Mouse (Mus musculus): ENCODE results near the gene Fcamr.

The Fcamr gene

DNA sequence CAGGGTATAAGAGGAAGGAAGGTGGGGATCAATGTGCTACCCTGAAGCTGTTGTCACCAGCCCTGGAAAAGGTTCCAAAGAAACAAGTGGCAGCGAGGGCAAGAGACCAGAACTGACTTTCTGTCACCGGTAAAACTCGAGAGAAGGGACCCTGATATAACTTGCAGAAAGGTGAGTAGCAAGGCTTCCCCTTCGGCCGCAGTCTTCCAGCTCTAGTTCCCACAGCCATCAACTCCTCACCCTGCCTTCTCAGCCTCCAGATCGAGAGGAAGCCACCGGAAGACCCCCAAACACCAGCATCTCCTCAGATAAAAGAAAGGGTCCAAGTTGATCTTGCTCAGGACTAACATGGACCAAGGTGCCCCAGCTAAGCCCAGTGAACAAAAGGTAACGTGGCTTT lies at the start of gene Fcamr:
Gene Fcamr (plus strand): TSS at position 301 of the 400 bp plus-strand sequence.
- DNase-seq (ENCODE audit: low read depth), result no peak

DNA sequence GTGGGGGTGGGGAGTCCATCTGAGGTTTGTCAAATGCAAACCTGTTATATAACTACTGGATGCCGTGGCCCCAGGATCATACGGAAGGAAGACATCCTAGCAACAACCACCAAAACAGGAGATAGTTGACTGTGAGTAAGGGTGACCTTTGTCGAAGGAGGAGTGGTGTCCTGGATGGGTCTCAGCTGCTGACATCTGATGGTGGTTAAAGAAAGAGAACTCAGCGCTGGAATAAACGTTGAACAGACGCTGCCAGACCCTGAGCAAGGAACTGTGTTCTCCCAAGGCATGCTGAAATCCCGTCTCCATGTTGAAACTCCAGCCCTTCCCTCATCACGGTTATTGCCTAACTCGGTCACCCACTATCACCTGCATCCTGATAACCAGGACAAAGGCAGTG lies 41.0 kb upstream of the Fcamr start:
- no peak for DNase-seq (ENCODE audit: low read depth)

DNA sequence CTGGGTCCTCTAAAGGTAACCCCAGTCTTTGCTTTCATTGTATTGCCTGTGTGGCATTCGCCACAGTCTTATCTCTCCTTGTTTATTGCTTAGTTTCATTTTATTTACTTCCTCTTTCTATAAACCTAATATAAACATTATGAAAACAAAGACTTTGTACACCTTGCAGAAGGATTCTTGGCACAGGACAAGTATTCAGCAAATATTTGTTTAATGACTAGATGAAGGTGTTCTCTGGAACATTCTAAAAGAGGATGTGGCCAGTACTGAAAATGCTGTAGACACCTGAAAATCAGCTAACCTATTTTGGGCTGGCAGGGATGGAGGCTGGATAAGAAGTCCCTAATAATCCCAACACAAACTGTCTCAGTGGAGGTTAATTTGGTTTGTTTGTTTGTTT lies 39.1 kb upstream of the Fcamr start:
- DNase-seq (ENCODE audit: low read depth), result no peak

DNA sequence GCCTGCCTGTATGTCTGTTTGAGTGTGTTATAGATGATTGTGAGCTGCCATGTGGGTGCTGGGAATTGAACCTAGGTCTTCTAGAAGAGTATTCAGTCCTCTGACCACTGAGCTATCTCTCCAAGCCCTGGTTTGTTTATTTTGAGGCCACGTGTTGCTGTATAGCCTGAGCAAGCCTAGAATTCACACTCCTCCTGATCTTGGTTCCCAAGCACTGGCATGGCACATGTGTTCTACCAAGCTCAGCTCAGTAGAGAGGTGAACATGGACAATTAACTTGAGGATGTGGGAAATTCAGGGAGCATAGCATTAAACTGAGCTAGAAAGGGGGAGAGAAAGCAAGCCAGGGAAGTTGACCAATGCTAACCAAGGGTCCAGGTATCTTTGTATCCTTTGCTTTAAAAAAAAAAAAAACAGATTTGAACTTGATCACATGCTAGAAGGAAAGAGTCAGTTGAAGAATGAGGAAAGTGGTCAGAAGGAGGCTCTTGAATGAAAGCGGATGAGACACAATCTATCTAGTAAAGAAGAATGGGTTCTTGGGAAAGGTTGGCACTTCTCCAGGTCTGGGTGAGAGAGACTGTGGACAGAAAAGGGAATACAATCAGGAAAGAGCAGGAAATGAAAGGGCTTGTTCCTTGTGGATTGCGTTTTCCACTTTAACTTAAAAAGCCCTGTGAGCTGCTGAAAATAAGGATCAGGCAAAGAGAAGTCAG lies 38.5 kb upstream of the Fcamr start:
- peak; percentile 17 for DNase-seq (ENCODE audit: low read depth)

DNA sequence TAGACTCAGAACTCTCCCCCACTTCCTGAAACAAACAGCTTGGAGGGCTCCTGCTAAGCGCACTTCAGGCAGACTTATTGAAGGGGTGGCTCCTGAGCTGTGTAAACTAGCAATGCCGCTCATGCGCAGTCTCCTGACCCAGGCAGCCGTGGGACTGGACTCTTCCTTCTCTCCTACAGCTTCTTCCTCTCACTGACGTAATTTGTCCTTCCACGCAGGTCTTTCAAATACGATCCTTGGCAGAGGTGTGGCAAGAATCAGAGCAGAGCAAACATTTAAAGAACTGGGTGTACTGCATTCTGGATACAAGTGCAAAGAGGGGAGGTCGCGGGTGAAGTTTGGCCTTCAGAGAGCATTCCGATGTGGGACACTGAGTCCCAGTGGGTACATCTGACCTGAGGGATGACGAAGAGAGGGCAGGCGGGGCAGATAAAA lies 36.7 kb upstream of the Fcamr start:
- DNase-seq (ENCODE audit: low read depth), result no peak

DNA sequence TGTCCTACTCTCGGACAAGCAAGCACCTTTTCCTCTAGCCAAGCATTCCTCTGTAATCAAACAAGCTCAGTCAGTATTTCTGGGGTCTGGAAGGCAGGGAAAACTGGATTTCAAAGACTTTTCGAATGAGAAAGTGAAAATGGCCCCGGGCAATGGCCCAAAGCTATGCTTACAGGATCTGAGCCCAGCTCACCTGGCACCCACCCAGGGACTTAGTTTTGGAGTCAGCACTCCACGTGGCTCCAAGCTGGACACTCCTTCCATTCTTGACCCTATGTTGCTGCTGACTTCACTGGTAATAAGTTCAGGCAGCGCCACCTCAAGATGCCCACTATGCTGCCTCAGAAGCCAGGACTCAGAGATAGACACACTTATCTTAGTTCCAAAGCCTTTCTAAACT lies 33.6 kb upstream of the Fcamr start:
- DNase-seq (ENCODE audit: low read depth), result peak; percentile 68

DNA sequence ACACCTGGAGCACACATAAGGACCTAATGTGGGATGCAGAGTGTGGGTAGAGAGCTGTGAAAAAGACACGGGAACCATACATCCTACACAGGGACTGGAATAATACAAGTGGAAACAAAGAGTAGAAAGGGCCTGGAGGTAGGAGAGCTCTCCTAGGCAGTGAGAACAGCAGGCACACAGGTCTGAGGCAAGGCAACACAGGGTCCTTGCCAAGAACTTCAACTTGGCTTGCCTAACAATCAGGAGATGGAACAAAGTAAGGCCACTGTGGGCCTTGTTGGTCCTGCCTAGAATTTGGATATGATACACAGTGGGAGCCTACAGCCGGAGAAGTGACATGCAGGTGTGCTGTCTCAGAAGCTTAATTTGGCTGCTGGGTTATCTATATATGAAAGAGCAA lies 30.8 kb upstream of the Fcamr start:
- no peak for DNase-seq (ENCODE audit: low read depth)

DNA sequence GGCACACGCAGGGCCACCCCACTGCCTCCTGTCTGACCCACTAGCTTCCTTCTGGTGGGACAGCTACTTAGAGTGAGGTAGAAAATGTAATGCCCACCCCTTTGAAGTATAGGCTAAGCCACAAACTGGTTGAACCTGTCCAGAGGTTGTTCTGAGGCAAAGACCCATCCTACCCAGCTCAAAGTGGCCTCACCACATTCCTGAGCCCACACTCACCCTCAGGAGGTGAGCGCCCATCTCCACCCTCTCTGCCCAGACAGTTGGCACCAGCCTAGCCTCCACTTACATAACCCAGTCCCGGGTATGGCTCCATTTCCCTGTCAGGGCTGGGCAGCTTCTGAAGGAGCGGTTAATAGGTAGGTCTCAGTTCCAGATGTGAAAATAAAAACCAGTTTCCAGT lies 30.2 kb upstream of the Fcamr start:
- DNase-seq (ENCODE audit: low read depth), result no peak

DNA sequence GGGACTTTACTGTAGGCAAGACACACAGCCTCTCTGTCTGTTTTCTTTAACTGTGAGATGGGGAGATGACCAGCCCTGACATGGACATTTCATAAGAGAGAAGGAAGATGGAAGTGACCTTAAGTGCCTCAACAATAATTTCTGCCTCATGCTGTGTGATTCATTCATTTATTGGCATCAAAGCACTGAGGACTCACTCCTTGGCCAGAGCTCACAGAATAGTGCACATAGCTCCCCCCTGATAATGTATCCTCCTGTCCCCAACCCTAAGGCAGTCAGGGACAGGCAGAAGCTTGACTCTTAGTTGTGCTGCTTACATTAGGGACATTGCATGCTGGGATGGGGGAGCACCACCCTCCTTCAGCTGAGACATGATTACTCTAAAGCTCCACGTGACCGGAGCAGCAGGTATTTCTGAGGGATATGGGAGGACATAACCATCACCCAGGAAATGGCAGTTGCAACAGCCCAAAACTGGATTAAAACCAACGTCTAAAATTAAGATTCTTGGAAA lies 29.7 kb upstream of the Fcamr start:
- no peak for DNase-seq (ENCODE audit: low read depth)

DNA sequence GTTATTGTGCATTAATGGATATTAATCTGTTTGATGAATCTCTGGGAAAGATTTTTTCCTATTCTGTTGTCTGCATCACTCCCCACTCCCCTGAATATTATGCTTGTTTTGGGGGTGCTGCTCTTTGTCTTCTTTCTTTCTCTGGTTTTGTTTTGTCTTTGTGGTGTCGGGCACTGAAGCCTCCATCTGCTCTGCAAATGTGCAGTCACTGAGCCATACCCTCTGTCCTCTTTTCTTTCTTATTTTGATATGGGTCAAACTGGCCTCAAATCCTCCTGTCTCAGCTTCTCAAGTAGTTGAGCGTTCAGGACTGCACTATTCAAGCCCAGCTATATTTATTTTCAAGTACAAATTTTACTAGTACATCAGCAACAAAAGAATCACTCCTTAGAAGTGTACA lies 25.5 kb upstream of the Fcamr start:
- DNase-seq (ENCODE audit: low read depth), result no peak

DNA sequence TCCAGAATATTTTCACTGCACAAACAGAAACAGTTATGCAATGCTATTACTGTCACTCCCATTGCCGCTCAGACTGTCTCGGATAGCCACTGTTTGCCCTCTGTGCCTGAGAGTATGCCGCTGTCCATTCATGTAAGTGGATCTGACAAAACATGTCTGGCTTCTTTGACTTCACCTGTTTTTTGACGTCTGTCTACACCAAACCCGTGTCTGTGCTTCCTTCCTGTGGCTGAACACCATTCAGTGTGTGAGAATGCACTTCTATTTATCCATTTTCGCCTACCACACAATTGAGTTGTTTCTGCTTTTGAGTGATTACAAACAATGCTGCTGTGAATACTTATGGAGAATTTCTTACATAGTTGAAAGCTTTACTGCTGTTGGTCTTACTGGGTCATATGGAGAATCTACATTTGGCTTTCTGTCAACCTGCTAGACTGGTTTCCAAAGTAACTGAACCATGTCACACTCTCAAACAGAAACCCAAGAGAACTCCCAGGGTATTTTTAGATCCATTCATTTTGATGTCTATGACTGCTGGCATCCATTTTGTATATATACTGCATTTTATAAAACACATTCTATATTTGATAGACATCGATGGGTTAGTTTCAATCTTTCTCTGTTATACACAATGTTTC lies 24.9 kb upstream of the Fcamr start:
- no peak for DNase-seq (ENCODE audit: low read depth)

DNA sequence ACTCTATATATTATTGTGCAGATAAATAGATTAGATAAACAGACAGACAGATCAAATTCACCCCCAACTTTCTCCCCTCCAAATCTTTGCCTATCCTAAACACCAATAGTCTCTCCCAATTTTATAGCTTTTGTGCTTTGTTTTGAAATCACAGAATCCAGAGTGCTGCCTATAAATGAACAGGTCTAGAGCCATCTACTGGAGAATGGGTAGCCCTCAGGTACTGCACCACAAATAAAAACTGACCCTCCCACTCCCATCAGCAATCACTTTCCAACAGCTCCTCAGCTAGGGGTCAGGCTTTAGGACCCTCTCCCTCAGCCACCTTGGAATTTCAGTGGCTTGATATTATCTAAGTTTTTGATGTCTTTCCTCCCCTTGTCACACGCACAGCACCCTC lies 24.1 kb upstream of the Fcamr start:
- DNase-seq (ENCODE audit: low read depth), result peak; percentile 30

DNA sequence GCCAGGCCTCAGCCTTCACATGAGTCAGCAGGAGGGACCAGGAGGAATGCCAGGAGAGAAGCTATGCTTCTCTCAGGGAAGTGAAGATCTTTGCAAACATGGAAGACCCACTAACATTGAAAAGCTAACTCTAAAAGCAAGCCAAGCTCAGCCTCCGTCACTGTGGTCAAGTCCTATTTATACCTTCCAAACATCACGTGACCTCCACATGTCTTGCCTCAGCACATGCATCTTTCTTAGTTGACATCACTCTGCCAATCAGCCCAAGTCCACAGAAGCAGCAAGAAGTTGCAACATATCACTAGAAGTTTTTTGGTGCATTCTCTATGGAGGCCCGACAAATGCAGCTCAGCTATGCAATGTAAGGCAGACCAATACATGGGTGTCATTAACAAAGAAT lies 20.8 kb upstream of the Fcamr start:
- DNase-seq (ENCODE audit: low read depth), result no peak

DNA sequence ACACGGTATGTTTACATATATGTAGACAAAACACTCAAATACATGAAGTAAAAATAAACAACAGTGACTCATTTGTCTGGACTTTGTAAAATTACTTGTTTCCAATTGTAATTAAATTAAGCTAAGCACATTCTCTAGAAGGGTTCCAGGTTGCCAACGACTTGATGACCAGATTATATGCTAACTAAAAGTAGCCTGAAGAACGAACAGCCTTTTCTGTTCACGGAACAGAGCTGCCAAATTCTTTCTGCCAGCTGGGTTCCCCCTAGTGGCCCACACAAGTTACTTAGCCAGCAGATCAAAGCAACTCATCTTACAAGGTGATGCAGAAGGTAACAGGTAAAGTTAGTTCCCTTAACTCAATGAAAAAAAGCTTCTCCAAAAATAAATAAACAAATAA lies 16.6 kb upstream of the Fcamr start:
- DNase-seq (ENCODE audit: low read depth), result peak; percentile 40

DNA sequence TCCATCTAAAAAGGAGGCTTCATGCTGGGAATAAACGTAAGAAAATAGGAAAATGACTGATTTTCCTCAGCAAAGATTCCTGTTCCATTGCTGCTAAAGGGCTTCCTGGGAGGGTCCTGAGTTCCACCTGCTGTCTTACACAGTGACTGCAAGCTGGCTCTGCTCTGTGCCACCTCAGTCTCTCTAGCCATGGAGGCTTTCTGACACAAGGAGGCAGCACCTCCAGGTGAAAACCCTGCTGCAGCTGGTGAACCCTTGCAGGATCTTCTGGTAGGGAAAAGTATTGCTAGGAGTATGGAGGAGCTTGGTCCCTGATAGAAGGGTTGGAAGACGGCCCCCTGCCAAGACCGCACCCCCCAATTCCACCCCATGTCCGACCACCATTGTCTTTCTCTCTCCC lies 13.7 kb upstream of the Fcamr start:
- DNase-seq (ENCODE audit: low read depth), result no peak

DNA sequence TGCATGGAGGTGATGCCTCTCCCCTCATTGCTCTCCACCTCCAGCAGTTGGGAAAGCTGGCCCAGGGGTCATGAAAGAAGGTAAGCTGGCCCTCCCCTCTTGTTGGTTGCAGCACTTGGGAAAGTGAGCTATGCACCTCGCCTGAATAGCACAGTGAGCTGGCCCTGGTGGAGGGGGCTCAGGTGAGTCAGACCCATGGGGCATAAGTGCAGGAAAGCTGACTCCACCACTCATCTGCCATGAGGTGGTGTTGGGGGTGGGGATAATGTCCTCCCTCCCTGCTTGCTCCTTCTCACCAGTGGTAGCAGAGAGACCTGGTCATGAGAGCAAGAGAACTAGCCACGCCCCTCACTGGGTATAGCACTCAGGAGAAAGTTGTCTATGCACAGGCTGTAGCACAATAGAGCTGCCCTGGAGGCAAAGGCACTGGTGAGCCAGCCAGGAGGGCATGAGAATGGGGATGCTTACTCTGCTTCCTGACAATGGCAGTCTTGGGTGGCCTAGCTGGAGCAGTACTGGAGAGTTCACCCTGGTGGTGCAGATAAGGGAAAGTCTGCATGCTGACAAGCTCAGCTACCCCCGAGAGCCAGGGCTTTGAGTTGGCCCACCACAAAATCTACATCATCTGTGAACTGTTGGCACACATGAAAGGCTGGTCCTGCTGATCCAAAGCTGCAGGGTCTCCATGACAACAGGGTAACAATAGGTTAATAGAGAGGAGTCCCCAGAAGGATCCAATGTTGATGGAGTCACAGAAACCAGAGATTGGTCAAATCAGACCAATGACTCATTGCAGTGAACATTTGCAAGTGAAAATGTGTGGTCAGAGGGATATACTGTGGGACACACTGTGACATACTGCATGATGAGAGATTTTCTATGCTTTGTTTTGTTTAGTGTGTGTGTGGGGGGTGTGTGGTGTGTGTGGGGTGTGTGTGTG lies 10.9 kb upstream of the Fcamr start:
- DNase-seq (ENCODE audit: low read depth), result no peak

DNA sequence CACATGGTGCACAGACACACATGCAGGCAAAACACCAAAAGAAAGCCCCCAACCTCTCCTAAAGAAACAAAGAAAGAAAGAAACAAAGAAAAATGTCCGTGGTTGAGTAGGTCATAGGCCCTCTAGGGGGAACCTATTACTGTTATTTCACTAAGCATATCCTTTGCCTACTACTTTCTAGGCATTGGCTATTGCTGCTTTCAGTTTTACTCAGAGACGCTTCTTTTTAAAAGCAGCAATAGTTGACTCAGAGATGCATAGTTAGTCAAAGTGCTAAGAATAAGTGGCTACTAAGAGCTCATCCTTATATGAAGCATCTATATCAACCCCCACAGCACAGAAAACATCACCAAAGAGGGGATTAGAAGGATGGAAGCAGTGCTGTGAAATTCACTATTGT lies 5.4 kb upstream of the Fcamr start:
- no peak for DNase-seq (ENCODE audit: low read depth)

DNA sequence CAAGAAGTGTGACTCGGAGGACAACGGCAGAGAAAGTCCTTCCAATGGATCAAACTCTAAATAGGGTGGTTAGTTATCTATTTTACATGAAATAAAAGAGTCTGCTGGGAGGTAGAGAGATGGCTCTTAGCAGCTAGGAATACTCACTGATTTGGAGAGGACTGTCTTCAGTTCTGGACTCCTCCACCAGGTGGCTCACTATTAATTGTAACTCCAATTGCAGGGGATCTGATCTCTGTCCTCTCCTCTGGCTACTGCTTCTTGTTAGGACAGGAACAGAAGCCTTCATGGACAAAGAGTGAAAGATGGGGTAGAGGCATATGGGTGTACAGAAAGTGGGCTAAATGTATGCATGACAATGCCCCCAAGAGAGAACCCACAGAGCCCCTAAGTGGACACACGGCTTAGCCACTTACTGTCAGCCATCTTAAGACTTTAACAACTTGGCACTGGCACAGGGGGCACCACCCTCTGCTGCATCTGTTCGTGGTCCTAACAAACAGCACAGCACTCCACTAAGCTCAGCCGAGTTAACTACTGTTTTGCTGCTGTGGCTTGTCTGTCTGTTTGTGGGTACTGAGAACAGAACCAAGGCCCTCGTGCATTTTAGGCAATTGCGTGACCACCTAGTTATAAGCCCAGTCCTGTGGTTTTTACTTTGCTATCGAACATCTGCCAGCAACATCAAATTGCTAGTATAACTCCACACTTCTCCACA lies 3.6 kb upstream of the Fcamr start:
- DNase-seq (ENCODE audit: low read depth), result peak; percentile 65

DNA sequence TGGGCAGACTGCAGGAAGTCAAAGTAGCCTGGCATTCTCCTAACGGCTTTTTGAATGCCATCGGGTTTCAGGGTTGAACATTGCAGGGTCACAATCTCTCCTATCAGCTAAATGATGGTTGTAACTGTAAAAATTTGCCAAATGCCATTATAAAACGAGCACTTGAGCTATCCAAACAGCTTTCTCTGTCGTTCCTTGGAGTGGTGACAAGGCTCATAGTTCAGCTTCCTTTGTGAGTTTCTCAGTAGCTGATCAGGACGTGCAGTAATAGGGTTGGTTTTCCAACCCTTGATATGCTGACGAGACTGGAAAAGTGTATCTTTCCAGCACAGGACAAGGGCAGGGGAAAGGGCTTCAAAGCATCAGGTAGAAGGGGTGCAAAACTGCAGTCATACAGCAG lies 2.7 kb upstream of the Fcamr start:
- no peak for DNase-seq (ENCODE audit: low read depth)

DNA sequence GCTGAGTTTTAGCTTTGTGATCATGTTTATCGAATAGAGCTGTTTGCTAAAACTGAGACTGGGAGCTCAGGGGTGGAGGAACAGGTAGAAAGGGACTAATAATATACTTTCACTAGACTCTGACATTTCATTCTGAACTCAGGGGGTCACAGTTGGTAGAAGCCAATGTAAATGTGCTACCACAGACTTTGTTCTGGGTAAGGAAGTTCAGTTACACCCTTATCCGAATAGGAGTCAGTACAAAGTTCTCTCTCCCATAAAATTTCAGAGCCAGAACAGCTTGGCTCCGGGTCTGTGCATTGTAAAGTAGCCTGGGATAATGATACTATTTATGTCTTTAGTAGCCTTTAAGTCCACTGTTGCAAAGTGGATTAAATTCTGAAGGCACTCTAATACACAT lies 2.2 kb upstream of the Fcamr start:
- DNase-seq (ENCODE audit: low read depth), result no peak

DNA sequence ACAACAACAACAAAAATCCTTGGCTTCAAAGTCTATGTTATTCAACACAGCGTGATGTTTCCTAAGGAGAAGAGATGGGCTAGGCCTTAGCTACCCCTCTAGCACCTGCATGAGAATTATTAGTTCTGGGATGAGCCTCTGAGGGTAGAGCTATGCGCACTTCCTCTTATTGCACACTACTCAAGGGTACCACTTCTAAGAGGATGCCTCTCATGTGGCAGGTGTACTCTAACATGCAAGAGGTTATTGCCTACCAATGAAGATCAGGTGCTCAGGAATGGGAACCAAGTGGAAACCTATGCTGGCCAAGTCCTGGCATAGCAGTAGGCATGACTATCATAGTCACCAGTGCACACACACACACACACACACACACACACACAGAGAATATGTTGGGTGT lies 1.3 kb upstream of the Fcamr start:
- DNase-seq (ENCODE audit: low read depth), result no peak

DNA sequence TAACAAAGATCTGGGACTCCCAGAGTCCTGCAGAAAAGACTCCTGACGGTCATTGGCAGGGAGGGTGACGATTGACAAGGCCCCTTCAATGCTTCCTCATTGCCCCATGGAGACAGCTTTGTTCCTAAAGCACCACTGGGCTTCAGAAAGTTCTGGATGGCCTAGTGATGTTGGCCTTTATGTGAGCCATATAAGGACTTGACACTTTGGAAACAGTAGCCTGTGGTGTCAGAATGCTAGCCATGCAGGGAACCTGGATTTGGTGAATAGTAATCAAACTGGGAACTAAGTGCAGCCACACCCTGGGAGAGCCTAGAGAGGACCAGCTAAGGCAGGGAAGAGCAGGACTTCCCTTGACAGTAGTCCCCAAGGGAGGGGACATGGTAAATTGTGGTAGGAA lies 809 bp downstream of the Fcamr start:
- DNase-seq (ENCODE audit: low read depth), result no peak

Data from NIH3T3 (cell line).